Mouse (Mus musculus) intestine, embryonic 16.5 days (tissue): ENCODE data around the gene Brd2. TPM values are rescaled to one million over a fixed set of nuclear protein-coding genes. Genes with fewer than 3 reads are reported as not detected.

Source experiments
- ATAC-seq: fragments of 200-750 bp; cut with Nextera tagmentation; 2 replicates; pipeline ENCODE4 v1.8.0; 2017; ENCODE audit warnings: moderate TSS enrichment, moderate library complexity
- H3K27ac ChIP-seq: fragments of 300-500 bp; sonication (generic); 2 replicates; pipeline ENCODE4 v1.5.1; 2014; ENCODE audit warnings: mild to moderate bottlenecking, low read length
- H3K27me3 ChIP-seq: fragments of 300-500 bp; sonication (generic); replicated peaks from 2 replicates; pipeline ENCODE4 v1.6.1; 2014; ENCODE audit warnings: low read length, control low read depth, mixed read lengths; ENCODE audit not compliant: control insufficient read depth, insufficient read depth
- H3K36me3 ChIP-seq: fragments of 300-500 bp; sonication (generic); 2 replicates; pipeline ENCODE4 v1.6.1; 2014; ENCODE audit warnings: low read length, control low read depth; ENCODE audit not compliant: control insufficient read depth, insufficient read depth
- H3K4me1 ChIP-seq: fragments of 300-500 bp; sonication (generic); 2 replicates; pipeline ENCODE4 v1.6.1; 2014; ENCODE audit warnings: low read length, control low read depth, mixed read lengths; ENCODE audit not compliant: control insufficient read depth, insufficient read depth
- H3K4me2 ChIP-seq: fragments of 300-500 bp; sonication (generic); 2 replicates; pipeline ENCODE4 v1.6.1; 2014; ENCODE audit warnings: low read depth, low read length, control low read depth
- H3K4me3 ChIP-seq: fragments of 300-500 bp; sonication (generic); 2 replicates; pipeline ENCODE4 v1.5.1; 2014; ENCODE audit warnings: mild to moderate bottlenecking, low read length
- H3K9ac ChIP-seq: fragments of 300-500 bp; sonication (generic); 2 replicates; pipeline ENCODE4 v1.6.1; 2014; ENCODE audit warnings: low read depth, low read length
- H3K9me3 ChIP-seq: fragments of 300-500 bp; sonication (generic); 2 replicates; pipeline ENCODE4 v1.6.1; 2016; ENCODE audit warnings: low read length, control low read depth; ENCODE audit not compliant: control insufficient read depth
- WGBS: fragments of 180-500 bp; shearing (Covaris S2); extraction: QIAGEN DNeasy Blood & Tissue Kit; methylation state at CpG from one replicate; pipeline ENCODE4 v1.1.7; 2014; 5-methylcytosine and 5-hydroxymethylcytosine counted together
- polyA plus RNA-seq: library from polyadenylated mRNA; unstranded; fragments of >200 nt; fragmentation: Nextera tagmentation; extraction: Ambion mirVana; gene quantifications from 2 replicates; pipeline ENCODE4 v1.2.1, GENCODE M21; 2015

Gene Brd2
- polyA plus RNA-seq, 1 experiment from 2014 or later = 72.3 TPM

DNA sequence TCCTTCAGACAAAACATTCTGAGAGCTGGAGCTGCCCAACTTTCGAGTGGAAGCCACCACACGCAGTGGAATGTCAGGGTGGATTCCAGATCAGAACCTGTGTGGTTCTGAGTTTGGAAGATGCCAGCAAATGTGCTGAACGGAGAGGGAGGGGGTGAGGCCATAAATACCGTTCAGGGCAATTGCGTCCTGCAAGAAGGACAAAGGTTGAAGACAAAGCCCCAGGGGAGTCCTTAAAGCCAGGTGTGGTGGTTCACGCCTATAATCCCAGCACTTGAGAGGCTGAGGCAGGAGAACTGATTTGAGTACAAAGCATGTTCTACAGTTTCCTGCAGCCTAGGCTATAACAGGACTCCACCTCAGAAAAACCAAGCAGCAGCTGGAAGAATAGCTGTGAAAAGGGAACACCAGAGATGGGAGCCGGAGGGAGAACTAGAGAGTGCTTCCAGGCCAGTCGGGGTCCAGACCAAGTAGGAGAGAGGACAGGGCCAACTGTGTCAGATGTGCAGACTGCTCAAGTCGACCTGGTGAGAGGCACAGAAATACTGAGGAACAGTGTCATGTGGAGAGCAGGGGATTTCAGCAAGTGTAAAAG, 4.5 kb upstream of the Brd2 start:
- Histone ChIP-seq H3K27ac (peak overlapping the region; percentile 87), H3K4me3 (no peak overlapping the region), H3K4me2 (peak overlapping the region; percentile 4; the same call in 1 of the 2 replicates), H3K9ac (no peak overlapping the region), H3K36me3 (no peaks in the 10 kb centered on the region), H3K4me1 (peaks cover 31% of the 10 kb centered on the region), H3K9me3 (no peaks in the 10 kb centered on the region), H3K27me3 (no peaks in the 10 kb centered on the region)
- 43% methylated on average over 9 of the region's 9 CpGs for WGBS
- peak; percentile 12 for ATAC-seq

DNA sequence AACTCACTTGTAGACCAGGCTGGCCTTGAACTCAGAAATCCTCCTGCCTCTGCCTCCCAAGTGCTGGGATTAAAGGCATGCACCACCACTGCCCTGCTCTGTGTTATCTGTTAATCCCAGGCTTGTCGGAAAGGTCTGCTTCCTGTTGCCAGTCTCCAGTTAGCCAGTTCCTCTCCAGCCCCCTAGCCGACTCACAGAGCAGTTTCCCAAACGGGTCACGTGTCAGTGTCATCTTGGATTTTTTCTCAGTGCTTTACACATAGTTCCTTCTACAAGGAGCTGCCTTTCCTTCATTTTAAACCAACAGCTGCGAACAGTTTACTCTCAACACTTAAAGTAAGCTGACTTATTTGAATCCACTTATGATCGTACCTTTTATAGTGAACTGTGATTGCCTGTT, 2.2 kb upstream of the Brd2 start:
- H3K4me3 ChIP-seq = peak overlapping the region; percentile 6; the same call in 1 of the 2 replicates
- 65% methylated on average over 6 of the region's 6 CpGs for WGBS
- H3K27me3 ChIP-seq = no peaks in the 10 kb centered on the region
- H3K9me3 ChIP-seq = no peaks in the 10 kb centered on the region
- no peak overlapping the region for H3K27ac ChIP-seq
- peaks cover 31% of the 10 kb centered on the region for H3K4me1 ChIP-seq
- no peak overlapping the region for H3K9ac ChIP-seq
- H3K4me2 ChIP-seq = peak overlapping the region; percentile 27; the same call in 1 of the 2 replicates
- ATAC-seq = no peak
- 0 out of 2 replicates have a peak, but pooled peaks cover under 1% of the 10 kb centered on the region for H3K36me3 ChIP-seq

DNA sequence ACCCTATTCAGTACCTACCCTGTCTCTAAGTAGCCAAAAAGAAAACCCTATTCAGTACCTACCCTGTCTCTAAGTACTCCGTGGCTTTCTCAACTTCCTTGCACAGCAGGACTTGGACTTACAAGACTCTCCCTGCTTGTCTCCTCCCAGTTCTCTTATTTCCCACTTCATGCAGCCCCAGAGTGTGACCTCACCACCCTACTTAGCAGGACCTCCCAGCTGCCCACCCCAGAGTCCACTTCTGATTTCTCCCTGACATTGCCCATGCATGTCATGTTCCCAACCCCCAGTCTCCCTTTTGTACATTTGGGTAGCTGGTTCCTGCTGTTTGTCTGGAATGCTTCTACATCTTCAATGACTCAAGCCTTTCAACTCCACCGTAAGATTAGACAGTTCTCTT, 1.1 kb upstream of the Brd2 start:
- H3K36me3 ChIP-seq = peaks cover 8% of the 10 kb centered on the region; the same call in 1 of the 2 replicates
- ATAC-seq = no peak
- 0% methylated on average over 2 of the region's 2 CpGs for WGBS
- H3K4me2 ChIP-seq = peak overlapping the region; percentile 72
- H3K27me3 ChIP-seq = no peaks in the 10 kb centered on the region
- H3K4me1 ChIP-seq = peaks cover 24% of the 10 kb centered on the region
- H3K27ac ChIP-seq = peak overlapping the region; percentile 100
- no peaks in the 10 kb centered on the region for H3K9me3 ChIP-seq
- peak overlapping the region; percentile 89 for H3K4me3 ChIP-seq
- H3K9ac ChIP-seq = peak overlapping the region; percentile 98

DNA sequence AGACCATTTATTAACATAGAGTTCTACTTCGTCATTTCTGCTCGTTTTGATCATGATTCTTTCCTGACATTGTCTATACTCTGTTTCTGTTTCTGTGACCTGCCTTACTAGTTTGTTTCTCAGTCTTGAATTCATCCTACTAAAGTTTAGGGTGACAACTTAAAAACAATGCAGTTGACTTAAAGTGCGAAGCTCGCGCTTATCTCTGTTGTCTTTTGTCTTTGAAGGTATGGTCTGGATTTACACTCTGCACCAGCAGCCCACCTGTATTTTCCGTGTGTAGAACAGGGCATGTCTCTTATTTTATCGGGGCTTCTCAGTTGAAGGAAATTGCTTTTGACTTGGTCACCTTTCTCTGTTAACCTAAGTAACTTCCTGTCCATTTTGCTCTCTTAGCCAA, 677 bp upstream of the Brd2 start:
- Histone ChIP-seq H3K9ac (peak overlapping the region; percentile 98), H3K4me2 (peak overlapping the region; percentile 72), H3K9me3 (no peaks in the 10 kb centered on the region), H3K27ac (peak overlapping the region; percentile 100), H3K36me3 (peaks cover 10% of the 10 kb centered on the region; the same call in 1 of the 2 replicates), H3K4me1 (peaks cover 24% of the 10 kb centered on the region), H3K27me3 (no peaks in the 10 kb centered on the region), H3K4me3 (peak overlapping the region; percentile 89)
- no peak for ATAC-seq
- under 1% methylated on average over 7 of the region's 7 CpGs for WGBS

DNA sequence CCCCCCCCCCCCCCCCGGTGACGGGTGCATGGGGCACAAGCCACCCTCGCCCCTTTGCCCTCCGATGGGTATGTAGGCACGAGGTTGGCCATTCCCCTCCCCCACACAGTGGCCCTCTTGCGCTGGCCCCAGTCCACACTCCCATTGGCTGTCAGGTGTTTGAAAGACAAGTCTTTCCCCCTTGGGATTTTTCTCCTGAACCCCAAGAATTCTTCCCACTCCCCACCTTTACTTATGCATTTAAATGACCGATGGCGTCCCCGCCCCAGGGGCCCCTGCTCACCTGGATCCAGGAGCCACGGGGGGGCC, 601 bp downstream of the Brd2 start:
- H3K27ac ChIP-seq = peak overlapping the region; percentile 100
- H3K9me3 ChIP-seq = no peaks in the 10 kb centered on the region
- H3K9ac ChIP-seq = peak overlapping the region; percentile 98
- peak; percentile 6; the same call in 1 of the 2 replicates for ATAC-seq
- H3K4me3 ChIP-seq = peak overlapping the region; percentile 89
- peak overlapping the region; percentile 72 for H3K4me2 ChIP-seq
- H3K27me3 ChIP-seq = no peaks in the 10 kb centered on the region
- WGBS = 2% methylated on average over 9 of the region's 10 CpGs
- peaks cover 17% of the 10 kb centered on the region for H3K36me3 ChIP-seq
- H3K4me1 ChIP-seq = peaks cover 21% of the 10 kb centered on the region

DNA sequence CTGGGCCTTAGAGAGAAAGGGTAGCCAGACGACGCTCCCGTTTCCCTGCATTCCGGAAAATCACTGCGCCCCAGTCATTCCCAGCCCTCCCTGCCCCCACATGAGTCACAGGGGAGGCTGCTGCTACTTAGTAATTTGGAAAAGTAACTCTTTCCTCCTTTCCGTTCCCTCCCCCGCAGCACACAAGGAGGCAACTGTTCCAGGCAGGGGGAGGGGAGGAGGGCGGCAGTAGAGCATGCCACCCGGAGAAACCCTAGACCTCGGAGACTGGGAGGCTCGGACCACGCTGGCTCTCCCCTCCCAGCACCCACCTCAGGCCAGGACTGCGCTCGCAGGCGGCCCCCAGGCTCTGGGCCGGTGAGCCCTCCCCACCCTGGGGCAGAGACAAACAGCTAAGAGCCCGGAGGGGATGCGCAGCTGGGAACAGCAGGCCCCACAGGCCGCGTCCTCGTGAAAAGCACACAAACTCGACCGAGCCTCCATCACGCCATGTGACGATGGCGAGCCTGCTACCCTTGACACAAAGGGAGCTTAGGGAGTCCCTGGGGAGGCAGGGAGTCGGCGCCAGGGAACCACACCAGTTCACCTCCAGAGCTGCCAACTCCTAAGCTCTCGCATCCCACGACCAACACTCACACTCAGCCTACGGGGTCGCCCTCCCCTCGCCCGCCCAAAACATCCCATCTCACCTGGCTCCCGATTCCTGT, 1.1 kb downstream of the Brd2 start:
- peak; percentile 19 for ATAC-seq
- Histone ChIP-seq H3K36me3 (peaks cover 22% of the 10 kb centered on the region), H3K4me2 (peak overlapping the region; percentile 72), H3K27ac (peak overlapping the region; percentile 100), H3K27me3 (no peaks in the 10 kb centered on the region), H3K4me3 (peak overlapping the region; percentile 89), H3K9me3 (no peaks in the 10 kb centered on the region), H3K4me1 (peaks cover 22% of the 10 kb centered on the region), H3K9ac (peak overlapping the region; percentile 98)
- under 1% methylated on average over 33 of the region's 35 CpGs for WGBS

DNA sequence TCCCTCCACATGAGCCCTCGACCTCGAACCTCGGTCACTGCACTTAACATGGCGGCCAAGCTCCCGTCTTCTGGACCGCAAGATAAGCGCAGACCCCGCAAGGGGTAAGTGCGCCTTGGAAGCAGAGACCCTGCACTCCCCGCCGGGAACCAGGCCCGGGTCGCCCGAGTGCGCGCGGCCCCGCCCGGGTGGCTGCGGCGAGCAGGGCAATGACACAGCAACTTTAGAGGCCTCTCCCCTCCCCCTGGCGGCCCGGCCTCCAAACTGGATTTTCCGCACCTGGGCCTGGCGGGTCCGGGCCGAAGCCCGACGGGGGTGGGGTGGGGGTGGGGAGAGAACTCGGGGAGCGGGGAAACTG, 1.6 kb downstream of the Brd2 start:
- H3K27me3 ChIP-seq = no peaks in the 10 kb centered on the region
- H3K4me1 ChIP-seq = peaks cover 25% of the 10 kb centered on the region
- H3K36me3 ChIP-seq = peaks cover 25% of the 10 kb centered on the region
- under 1% methylated on average over 27 of the region's 31 CpGs for WGBS
- H3K27ac ChIP-seq = peak overlapping the region; percentile 100
- H3K9ac ChIP-seq = peak overlapping the region; percentile 98
- H3K4me3 ChIP-seq = peak overlapping the region; percentile 89
- peak; percentile 22 for ATAC-seq
- H3K4me2 ChIP-seq = peak overlapping the region; percentile 72
- no peaks in the 10 kb centered on the region for H3K9me3 ChIP-seq

DNA sequence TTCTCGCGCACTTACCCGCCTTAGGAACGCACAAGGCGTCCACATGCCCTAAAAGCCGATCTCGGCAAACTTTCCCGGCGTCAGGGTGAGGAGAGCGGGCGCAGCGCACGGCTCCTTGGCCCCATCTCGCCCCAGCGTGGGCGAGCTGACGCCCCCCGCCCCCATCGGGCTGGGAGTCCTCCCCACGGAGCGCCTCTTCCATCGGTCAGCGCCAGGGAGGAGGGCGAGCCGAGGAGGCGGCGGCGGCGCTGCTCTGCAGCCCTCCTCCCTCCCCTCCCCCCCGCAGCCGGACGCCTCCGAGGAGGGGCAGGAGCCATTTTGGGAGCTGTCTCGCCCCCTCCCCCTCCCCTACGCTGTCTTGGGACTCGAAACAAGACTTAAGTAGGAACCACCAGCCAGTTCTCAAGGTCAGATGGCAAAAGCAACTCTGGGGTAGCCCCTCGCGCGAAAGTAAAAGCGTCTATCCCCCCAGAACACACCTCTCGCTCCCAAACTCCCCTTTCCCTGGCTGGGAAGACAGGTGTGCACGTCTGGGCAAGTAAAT, 2.2 kb downstream of the Brd2 start:
- Histone ChIP-seq H3K27ac (peak overlapping the region; percentile 100), H3K4me2 (peak overlapping the region; percentile 72), H3K4me3 (peak overlapping the region; percentile 89), H3K27me3 (no peaks in the 10 kb centered on the region), H3K9me3 (no peaks in the 10 kb centered on the region), H3K9ac (peak overlapping the region; percentile 98), H3K4me1 (peaks cover 27% of the 10 kb centered on the region), H3K36me3 (peaks cover 31% of the 10 kb centered on the region)
- 0% methylated on average over 35 of the region's 42 CpGs for WGBS
- ATAC-seq = peak; percentile 6

DNA sequence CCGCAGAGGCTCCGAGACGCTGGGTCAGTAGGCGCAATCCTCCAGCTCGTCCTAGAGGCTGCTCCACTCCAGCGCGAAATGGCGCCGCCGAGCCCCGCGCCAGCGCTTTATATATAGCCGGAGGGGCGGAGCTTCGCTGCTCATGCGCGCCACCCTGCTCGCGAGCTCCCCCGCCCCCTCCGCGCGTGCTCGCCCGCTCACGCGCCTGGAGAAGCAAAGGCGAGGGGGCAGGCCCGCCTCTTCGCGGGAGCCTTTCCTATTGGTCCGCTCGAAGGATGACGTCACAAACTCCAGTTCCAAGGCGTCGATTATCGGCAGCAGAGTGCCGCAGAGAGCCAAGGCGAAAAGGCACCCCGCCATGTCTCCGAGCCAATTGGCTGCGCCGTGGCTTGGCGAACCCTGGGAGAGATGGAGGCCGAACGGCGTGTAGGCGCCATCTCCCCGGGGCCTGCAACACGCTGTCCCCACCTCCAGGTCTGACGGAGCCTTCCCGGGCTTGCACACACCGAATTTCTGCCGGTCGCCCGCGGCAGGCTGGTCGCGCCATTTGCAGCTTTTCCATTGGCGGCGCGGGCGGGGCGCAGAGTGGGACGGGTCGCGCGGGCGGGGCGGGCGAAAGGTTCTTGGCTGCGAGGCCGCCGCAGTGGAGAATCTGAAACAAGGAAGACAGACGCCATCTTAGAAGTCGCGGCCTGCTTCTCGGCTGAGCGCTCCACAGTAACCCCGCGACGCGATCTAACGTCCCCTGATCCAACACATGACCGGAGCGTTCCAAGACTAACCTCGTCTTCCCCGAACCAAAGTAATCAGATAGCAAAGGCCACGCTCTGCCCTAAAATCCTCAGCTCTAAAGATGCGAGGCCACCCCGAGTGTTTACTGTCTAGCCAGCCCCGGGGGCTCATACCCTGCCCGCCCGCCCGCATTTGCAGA, 2.9 kb downstream of the Brd2 start, which contains the start of gene H2-DMa:
Gene H2-DMa (plus strand): TSS at position 293 of the 931 bp plus-strand sequence.
- Histone ChIP-seq H3K4me2 (peak within 1 kb of the TSS; percentile 95), H3K27me3 (no peaks in the 10 kb centered on the region), H3K4me1 (peaks cover 26% of the 10 kb centered on the region), H3K27ac (peak within 1 kb of the TSS; percentile 100), H3K9ac (peak within 1 kb of the TSS; percentile 98), H3K4me3 (peak within 1 kb of the TSS; percentile 89), H3K9me3 (no peaks in the 10 kb centered on the region), H3K36me3 (peaks cover 38% of the 10 kb centered on the region)
- under 1% methylated on average over 96 of the region's 96 CpGs for WGBS
- peak; percentile 78 for ATAC-seq
